Mouse (Mus musculus) adrenal gland (tissue): ENCODE measurements around the gene Vps13d.

Experiments
- intact Hi-C: fragments of 180-260 bp; cut with DNase I; formaldehyde crosslinking; loops from one replicate; pipeline ENCODE4 v1.15.1; 2025

The Vps13d gene

DNA sequence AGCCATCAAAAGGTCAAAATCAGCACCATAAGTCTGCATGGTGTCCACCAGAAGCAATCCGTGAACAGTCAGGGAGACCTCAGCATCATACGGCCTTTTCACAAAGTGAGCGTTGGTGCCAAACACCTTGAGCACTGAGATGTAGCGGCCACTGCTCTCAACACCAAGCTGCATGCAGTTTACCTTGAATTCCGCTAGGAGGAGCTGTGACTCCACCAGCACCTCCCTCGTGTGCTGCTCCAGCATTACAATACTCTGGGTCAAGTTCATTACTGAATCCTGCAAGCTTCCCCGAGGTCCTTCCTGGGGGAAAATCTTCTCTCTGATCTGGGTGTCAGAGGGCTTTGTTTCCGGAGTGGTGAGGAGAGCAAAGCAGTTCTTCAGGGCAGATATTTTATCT lies 38.8 kb downstream of the Vps13d start:
- intact Hi-C loops: loop anchor here (5.0 kb wide), 2 partner anchors 41 to 131 kb away; partner anchors contain the start of gene Vps13d

GRCm38 (mm10) chr4:145151103-145151486 lies 43.7 kb downstream of the Vps13d start:
- intact Hi-C loops: no loop called here

GRCm38 (mm10) chr4:145150345-145151102 lies 44.3 kb downstream of the Vps13d start:
- intact Hi-C loops: no loop called here

DNA sequence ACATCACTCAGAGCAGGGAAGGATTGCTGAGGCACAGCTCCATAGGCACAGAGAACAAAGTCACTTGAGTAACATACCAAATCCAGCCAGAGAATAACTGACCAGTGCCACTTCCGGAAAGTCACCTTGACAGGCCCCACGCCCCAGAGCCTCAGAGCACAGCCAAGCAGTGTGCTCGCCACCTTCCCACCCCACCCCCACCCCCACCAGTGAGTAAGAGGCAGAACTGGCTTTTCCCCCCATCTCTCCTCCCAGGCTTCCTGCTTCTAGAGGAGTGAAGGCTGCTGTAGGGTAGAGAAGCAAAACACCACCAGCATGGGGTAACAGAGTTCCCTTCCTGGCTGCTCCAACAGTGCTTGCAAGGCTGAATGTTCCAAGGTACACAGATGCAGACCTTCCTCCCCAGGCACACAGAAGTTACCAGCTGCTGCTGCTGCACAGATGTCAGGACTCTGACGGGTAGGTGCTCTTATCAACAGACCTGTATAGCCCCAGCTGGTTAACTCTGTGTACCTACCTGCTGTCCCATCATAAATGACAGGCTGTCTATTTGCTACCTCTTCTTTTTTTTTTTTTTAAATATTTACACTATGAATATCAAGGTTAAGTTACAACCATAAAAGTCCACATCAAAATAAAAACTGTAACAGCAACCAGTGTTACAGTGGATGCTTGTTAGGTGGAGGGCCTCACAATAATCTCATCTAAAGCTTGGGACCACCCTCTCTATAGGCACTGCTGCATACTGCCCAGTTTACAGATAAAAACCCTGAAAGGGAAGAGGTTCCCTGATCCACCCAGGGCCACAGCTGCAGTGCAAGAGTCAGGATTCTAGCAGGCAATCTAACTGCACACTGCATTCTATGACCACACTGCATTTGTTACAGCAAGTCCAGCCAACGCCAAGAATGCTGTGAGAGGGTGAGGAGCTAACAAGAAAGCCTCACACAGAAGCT lies 47.5 kb downstream of the Vps13d start:
- intact Hi-C loops: no loop called here

DNA sequence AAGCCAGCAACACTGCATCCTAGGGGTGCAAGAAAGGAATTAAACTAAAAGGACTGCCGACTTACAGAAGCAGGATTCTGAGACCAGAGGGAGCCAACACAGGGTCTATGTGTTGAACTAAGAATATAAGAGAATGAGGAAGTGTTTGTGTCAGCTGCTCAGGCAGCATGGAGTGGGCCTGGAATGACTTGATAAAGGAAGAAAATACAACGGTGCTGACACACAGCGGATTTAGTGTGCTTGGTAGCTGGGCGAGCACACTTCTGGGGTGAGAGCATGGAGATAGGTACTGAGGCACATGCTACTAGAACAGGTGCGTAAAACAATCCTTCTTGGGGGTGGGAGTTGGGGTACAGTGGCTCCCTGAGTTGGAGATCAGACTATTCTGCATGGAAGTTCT lies 51.3 kb downstream of the Vps13d start:
- intact Hi-C loops: loop anchor here (5.0 kb wide), 1 partner anchor 71 kb away; no protein-coding TSS in a partner anchor

GRCm38 (mm10) chr4:145136705-145137104 lies 58.1 kb downstream of the Vps13d start:
- intact Hi-C loops: no loop called here

DNA sequence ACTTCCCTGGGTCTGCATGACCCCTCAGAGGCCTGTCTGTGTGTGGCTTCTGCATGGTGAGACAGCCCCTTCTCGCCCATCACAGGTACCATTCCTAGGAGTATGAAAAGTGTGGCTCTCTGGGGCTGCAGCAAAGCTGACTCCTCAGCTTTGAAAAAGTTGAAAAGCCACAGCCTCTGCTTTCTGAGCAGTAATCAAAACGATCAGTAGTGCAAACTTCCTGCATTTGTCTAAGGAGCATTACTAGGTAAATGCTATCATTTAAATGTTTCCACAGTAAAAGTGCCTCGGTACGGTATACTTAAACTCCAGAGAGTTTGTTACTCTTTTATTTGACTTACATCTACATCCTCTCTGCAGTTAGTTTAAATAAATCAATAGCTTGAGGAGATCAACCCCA lies 59.3 kb downstream of the Vps13d start:
- intact Hi-C loops: no loop called here

DNA sequence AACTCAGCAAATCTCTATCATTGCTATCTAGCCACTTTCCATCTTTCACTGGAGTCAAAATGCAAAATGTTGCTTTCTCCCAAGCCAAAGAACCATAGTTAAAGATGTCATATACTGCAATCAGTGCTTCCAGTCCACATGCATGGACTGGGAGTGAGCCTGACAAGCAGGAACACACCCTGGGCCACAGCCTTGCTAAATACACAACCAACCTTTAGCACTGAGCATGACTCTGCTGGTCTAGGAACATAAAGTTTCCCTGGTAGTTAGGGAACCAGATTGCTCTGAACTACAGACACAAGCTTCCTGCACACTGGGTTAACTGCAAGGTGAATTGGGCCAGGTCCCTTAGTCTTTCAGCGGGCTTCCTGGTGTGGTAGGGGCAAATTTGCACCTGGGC lies 64.0 kb downstream of the Vps13d start:
- intact Hi-C loops: no loop called here

- intact Hi-C loops: no loop called here
Measured at GRCm38 (mm10) chr4:145129956-145130548, 64.8 kb downstream of the Vps13d start.

DNA sequence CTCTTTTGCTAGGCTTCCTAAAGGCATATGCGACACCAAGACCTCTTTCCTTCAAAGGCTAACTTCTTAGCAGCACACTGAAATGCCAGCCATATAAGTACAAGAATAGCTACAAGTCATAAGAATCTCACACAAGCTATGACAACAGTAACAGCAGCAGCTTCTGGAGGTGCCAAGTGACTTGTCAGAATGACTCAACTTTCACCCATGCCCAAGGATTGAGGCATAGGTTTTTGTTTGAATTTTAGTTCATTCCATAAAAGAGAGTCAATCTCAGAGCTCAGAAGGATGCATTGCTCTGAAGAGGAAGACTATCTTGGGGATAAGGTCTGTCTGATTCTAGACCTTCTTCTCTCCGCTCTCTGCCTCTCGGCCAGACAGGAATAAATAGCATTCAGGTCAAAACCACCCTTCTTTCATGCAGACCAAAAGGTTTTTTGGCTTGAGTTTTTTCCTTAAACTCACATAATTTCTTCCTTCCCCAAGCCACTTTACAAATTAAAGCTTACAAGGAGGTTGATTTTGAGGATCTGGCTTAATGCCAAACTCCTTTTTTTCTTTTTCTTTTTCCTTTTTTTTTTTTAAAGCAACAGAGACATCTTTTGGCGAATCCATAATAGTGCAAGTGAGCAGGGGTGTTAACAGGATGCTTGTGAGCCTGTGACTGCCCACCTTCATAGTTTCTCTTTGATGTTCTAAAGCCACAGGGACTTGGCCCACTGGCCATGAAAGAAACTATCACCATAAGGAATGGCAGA lies 69.2 kb downstream of the Vps13d start:
- intact Hi-C loops: no loop called here

- intact Hi-C loops: no loop called here
Measured at GRCm38 (mm10) chr4:145124419-145124818, 70.4 kb downstream of the Vps13d start.

DNA sequence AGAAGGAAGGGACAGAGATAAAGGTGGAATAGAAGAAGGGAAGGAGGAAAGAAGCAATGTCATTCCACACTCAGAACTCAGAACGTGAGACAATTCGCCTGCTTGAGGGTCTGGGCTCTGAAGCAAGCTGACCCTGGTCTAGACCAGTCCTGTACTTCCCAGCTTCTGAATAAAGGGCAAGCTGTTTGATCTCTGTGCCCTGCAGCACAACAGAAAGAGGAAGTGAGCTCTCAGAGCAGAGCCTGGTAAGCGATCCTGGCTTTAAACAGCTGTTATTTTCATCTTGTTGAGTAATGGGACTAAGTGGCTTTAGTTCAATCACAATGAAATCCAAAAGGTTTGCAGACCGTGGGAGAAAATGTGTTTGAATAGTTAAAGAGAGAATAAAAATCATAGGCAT lies 83.2 kb downstream of the Vps13d start:
- intact Hi-C loops: no loop called here

- intact Hi-C loops: no loop called here
Measured at GRCm38 (mm10) chr4:145110736-145111135, 84.1 kb downstream of the Vps13d start.

- intact Hi-C loops: loop anchor here (5.0 kb wide), 1 partner anchor 54 kb away; no protein-coding TSS in a partner anchor
Measured at GRCm38 (mm10) chr4:145106796-145107195, 88.0 kb downstream of the Vps13d start.

GRCm38 (mm10) chr4:145105319-145105718 lies 89.5 kb downstream of the Vps13d start:
- intact Hi-C loops: loop anchor here (5.0 kb wide), 1 partner anchor 53 kb away; no protein-coding TSS in a partner anchor

DNA sequence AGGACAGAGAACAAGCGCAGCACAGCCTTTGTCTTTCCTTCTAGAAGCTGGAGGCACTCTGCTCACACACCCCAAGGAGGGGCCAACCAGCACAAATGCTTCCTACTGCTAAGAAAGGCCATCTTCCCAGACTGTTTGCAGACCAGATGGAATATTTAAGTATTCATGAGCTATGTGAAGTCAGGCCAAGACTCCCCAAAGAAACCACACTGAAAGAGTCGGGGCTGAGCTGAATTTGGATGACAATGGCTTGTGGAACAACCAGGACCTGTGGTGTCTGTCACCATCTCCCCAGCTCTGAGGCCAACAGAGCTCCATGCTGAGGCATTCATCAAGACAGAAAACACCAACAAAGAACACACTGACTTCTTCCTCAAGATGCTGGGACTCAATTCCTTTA lies 89.9 kb downstream of the Vps13d start:
- intact Hi-C loops: loop anchor here (5.0 kb wide), 1 partner anchor 53 kb away; no protein-coding TSS in a partner anchor

GRCm38 (mm10) chr4:145103617-145104016 lies 91.2 kb downstream of the Vps13d start:
- intact Hi-C loops: no loop called here

GRCm38 (mm10) chr4:145101823-145102718 lies 92.7 kb downstream of the Vps13d start:
- intact Hi-C loops: no loop called here

DNA sequence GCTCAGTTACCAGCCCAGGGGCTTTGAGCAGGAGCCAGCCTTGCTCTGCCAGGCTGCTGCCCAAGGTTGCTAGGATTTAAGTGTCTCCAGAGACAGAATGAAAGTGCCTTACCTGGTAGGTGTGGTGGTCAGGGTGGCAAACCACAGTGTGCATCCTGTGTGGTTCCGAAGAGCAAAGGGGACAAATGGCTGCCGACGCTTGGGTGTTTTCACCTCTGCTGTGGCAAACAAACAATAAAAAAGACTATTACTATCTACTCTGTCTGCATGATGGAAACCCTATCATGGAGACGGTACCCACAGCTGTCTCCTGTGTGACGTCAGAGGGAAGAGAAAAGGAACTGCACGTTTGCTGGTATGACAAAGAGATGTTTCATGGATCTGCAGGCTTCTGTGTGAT lies 95.0 kb downstream of the Vps13d start:
- intact Hi-C loops: no loop called here

GRCm38 (mm10) chr4:145099344-145099743 lies 95.5 kb downstream of the Vps13d start:
- intact Hi-C loops: no loop called here
